Mouse (Mus musculus): ENCODE measurements around the gene Akap5. TPM values are rescaled to one million over a fixed set of nuclear protein-coding genes. Genes with fewer than 3 reads are reported as not detected.

Gene Akap5
- polyA plus RNA-seq, 1 experiment from 2014 or later: 12.1 TPM

GRCm38 (mm10) chr12:76289428-76289827, 35.3 kb upstream of the Akap5 start:
- Histone ChIP-seq H3K4me2 (replicated peaks) (no peak overlapping the region), H3K27ac (no peak overlapping the region), H3K9me3 (ENCODE audit: control insufficient read depth, low read length) (no peaks in the 10 kb centered on the region), H3K4me1 (replicated peaks; ENCODE audit: control insufficient read depth, insufficient read depth, low read length) (peaks cover 8% of the 10 kb centered on the region; the same call in 1 of the 2 replicates), H3K4me3 (replicated peaks; ENCODE audit: low read length) (no peak overlapping the region), H3K9ac (no peak overlapping the region), H3K27me3 (ENCODE audit: control insufficient read depth, insufficient read depth, low read length) (no peaks in the 10 kb centered on the region), H3K36me3 (replicated peaks; ENCODE audit: control insufficient read depth, insufficient read depth) (peaks cover 42% of the 10 kb centered on the region)
- no peak for DNase-seq (ENCODE audit: low spot score)
- no peak for ATAC-seq (ENCODE audit: low FRiP score)
- 90% methylated on average over 12 of the region's 12 CpGs for WGBS

- Histone ChIP-seq H3K4me3 (replicated peaks; ENCODE audit: low read length) (no peak overlapping the region), H3K27me3 (ENCODE audit: control insufficient read depth, insufficient read depth, low read length) (no peaks in the 10 kb centered on the region), H3K36me3 (replicated peaks; ENCODE audit: control insufficient read depth, insufficient read depth) (peaks cover 43% of the 10 kb centered on the region), H3K9ac (no peak overlapping the region), H3K27ac (no peak overlapping the region), H3K4me2 (replicated peaks) (no peak overlapping the region), H3K9me3 (ENCODE audit: control insufficient read depth, low read length) (no peaks in the 10 kb centered on the region), H3K4me1 (replicated peaks; ENCODE audit: control insufficient read depth, insufficient read depth, low read length) (peaks cover 8% of the 10 kb centered on the region; the same call in 1 of the 2 replicates)
- DNase-seq (ENCODE audit: low spot score) (no peak), ATAC-seq (ENCODE audit: low FRiP score) (no peak)
- 95% methylated on average over 2 of the region's 2 CpGs for WGBS
Observed at GRCm38 (mm10) chr12:76290271-76290670, 34.4 kb upstream of the Akap5 start.

GRCm38 (mm10) chr12:76293192-76293591, 31.5 kb upstream of the Akap5 start:
- 62% methylated on average over 7 of the region's 7 CpGs for WGBS
- DNase-seq (ENCODE audit: low spot score) (peak; percentile 51), ATAC-seq (ENCODE audit: low FRiP score) (no peak)
- Histone ChIP-seq H3K4me2 (replicated peaks) (no peak overlapping the region), H3K27ac (no peak overlapping the region), H3K9me3 (ENCODE audit: control insufficient read depth, low read length) (no peaks in the 10 kb centered on the region), H3K36me3 (replicated peaks; ENCODE audit: control insufficient read depth, insufficient read depth) (peaks cover 54% of the 10 kb centered on the region), H3K27me3 (ENCODE audit: control insufficient read depth, insufficient read depth, low read length) (no peaks in the 10 kb centered on the region), H3K9ac (no peak overlapping the region), H3K4me1 (replicated peaks; ENCODE audit: control insufficient read depth, insufficient read depth, low read length) (no peaks in the 10 kb centered on the region), H3K4me3 (replicated peaks; ENCODE audit: low read length) (no peak overlapping the region)

- peaks cover 49% of the 10 kb centered on the region for H3K36me3 ChIP-seq (replicated peaks; ENCODE audit: control insufficient read depth, insufficient read depth)
- no peak for ATAC-seq (ENCODE audit: low FRiP score)
Observed at GRCm38 (mm10) chr12:76297830-76298229, 26.9 kb upstream of the Akap5 start.

GRCm38 (mm10) chr12:76299361-76299906, 25.3 kb upstream of the Akap5 start:
- 96% methylated on average over 9 of the region's 9 CpGs for WGBS
- ATAC-seq (ENCODE audit: low FRiP score) (no peak), DNase-seq (ENCODE audit: low spot score) (no peak)
- H3K9ac ChIP-seq: no peak overlapping the region
- H3K4me2 ChIP-seq (replicated peaks): no peak overlapping the region
- no peaks in the 10 kb centered on the region for H3K9me3 ChIP-seq (ENCODE audit: control insufficient read depth, low read length)
- H3K27ac ChIP-seq: no peak overlapping the region
- no peaks in the 10 kb centered on the region for H3K27me3 ChIP-seq (ENCODE audit: control insufficient read depth, insufficient read depth, low read length)
- H3K4me3 ChIP-seq (replicated peaks; ENCODE audit: low read length): no peak overlapping the region
- peaks cover 3% of the 10 kb centered on the region; the same call in 1 of the 2 replicates for H3K4me1 ChIP-seq (replicated peaks; ENCODE audit: control insufficient read depth, insufficient read depth, low read length)
- H3K36me3 ChIP-seq (replicated peaks; ENCODE audit: control insufficient read depth, insufficient read depth): peaks cover 48% of the 10 kb centered on the region

More at GRCm38 (mm10) chr12:76297830-76298229, 26.9 kb upstream of the Akap5 start:
- WGBS: 82% methylated on average over 5 of the region's 5 CpGs
- no peaks in the 10 kb centered on the region for H3K27me3 ChIP-seq (ENCODE audit: control insufficient read depth, insufficient read depth, low read length)
- no peaks in the 10 kb centered on the region for H3K9me3 ChIP-seq (ENCODE audit: control insufficient read depth, low read length)
- H3K27ac ChIP-seq: no peak overlapping the region
- H3K4me2 ChIP-seq (replicated peaks): no peak overlapping the region
- no peak for DNase-seq (ENCODE audit: low spot score)
- no peaks in the 10 kb centered on the region for H3K4me1 ChIP-seq (replicated peaks; ENCODE audit: control insufficient read depth, insufficient read depth, low read length)
- H3K9ac ChIP-seq: no peak overlapping the region
- no peak overlapping the region for H3K4me3 ChIP-seq (replicated peaks; ENCODE audit: low read length)

- Histone ChIP-seq H3K9ac (no peak overlapping the region), H3K27ac (no peak overlapping the region), H3K36me3 (replicated peaks; ENCODE audit: control insufficient read depth, insufficient read depth) (peaks cover 47% of the 10 kb centered on the region), H3K4me3 (replicated peaks; ENCODE audit: low read length) (no peak overlapping the region), H3K4me2 (replicated peaks) (no peak overlapping the region), H3K4me1 (replicated peaks; ENCODE audit: control insufficient read depth, insufficient read depth, low read length) (peaks cover 3% of the 10 kb centered on the region; the same call in 1 of the 2 replicates), H3K9me3 (ENCODE audit: control insufficient read depth, low read length) (no peaks in the 10 kb centered on the region), H3K27me3 (ENCODE audit: control insufficient read depth, insufficient read depth, low read length) (no peaks in the 10 kb centered on the region)
- WGBS: 86% methylated on average over 10 of the region's 10 CpGs
- DNase-seq (ENCODE audit: low spot score) (no peak), ATAC-seq (ENCODE audit: low FRiP score) (no peak)
Observed at GRCm38 (mm10) chr12:76300367-76300766, 24.3 kb upstream of the Akap5 start.

- H3K9me3 ChIP-seq (ENCODE audit: control insufficient read depth, low read length): no peaks in the 10 kb centered on the region
- H3K9ac ChIP-seq: no peak overlapping the region
- no peak overlapping the region for H3K4me2 ChIP-seq (replicated peaks)
- H3K4me1 ChIP-seq (replicated peaks; ENCODE audit: control insufficient read depth, insufficient read depth, low read length): peaks cover 17% of the 10 kb centered on the region; the same call in 1 of the 2 replicates
- peak overlapping the region; percentile 1; the same call in 1 of the 2 replicates for H3K27ac ChIP-seq
- 85% methylated on average over 11 of the region's 11 CpGs for WGBS
- DNase-seq (ENCODE audit: low spot score): no peak
- H3K27me3 ChIP-seq (ENCODE audit: control insufficient read depth, insufficient read depth, low read length): no peaks in the 10 kb centered on the region
- no peak for ATAC-seq (ENCODE audit: low FRiP score)
- no peak overlapping the region for H3K4me3 ChIP-seq (replicated peaks; ENCODE audit: low read length)
- peaks cover 38% of the 10 kb centered on the region for H3K36me3 ChIP-seq (replicated peaks; ENCODE audit: control insufficient read depth, insufficient read depth)
Observed at GRCm38 (mm10) chr12:76303474-76303873, 21.2 kb upstream of the Akap5 start.

- Histone ChIP-seq H3K27me3 (ENCODE audit: control insufficient read depth, insufficient read depth, low read length) (no peaks in the 10 kb centered on the region), H3K4me3 (replicated peaks; ENCODE audit: low read length) (no peak overlapping the region), H3K27ac (peak overlapping the region; percentile 1; the same call in 1 of the 2 replicates), H3K4me1 (replicated peaks; ENCODE audit: control insufficient read depth, insufficient read depth, low read length) (peaks cover 18% of the 10 kb centered on the region; the same call in 1 of the 2 replicates), H3K9ac (no peak overlapping the region), H3K36me3 (replicated peaks; ENCODE audit: control insufficient read depth, insufficient read depth) (peaks cover 31% of the 10 kb centered on the region), H3K9me3 (ENCODE audit: control insufficient read depth, low read length) (no peaks in the 10 kb centered on the region), H3K4me2 (replicated peaks) (no peak overlapping the region)
- 50% methylated on average over 4 of the region's 4 CpGs for whole genome bisulfite sequencing
- ATAC-seq (ENCODE audit: low FRiP score) (no peak), DNase-seq (ENCODE audit: low spot score) (no peak)
Observed at GRCm38 (mm10) chr12:76304199-76304598, 20.5 kb upstream of the Akap5 start.

GRCm38 (mm10) chr12:76305107-76305506, 19.6 kb upstream of the Akap5 start:
- DNase-seq (ENCODE audit: low spot score): no peak
- no peak overlapping the region for H3K27ac ChIP-seq
- no peak overlapping the region for H3K4me3 ChIP-seq (replicated peaks; ENCODE audit: low read length)
- no peaks in the 10 kb centered on the region for H3K9me3 ChIP-seq (ENCODE audit: control insufficient read depth, low read length)
- peaks cover 18% of the 10 kb centered on the region; the same call in 1 of the 2 replicates for H3K4me1 ChIP-seq (replicated peaks; ENCODE audit: control insufficient read depth, insufficient read depth, low read length)
- H3K4me2 ChIP-seq (replicated peaks): no peak overlapping the region
- peaks cover 28% of the 10 kb centered on the region for H3K36me3 ChIP-seq (replicated peaks; ENCODE audit: control insufficient read depth, insufficient read depth)
- H3K27me3 ChIP-seq (ENCODE audit: control insufficient read depth, insufficient read depth, low read length): no peaks in the 10 kb centered on the region
- H3K9ac ChIP-seq: no peak overlapping the region
- WGBS: 90% methylated on average over 8 of the region's 8 CpGs
- no peak for ATAC-seq (ENCODE audit: low FRiP score)

Measured in hindbrain, embryonic 14.5 days (tissue).